Mouse (Mus musculus): ENCODE results near the gene Trappc5. TPM values are rescaled to one million over a fixed set of nuclear protein-coding genes. Genes with fewer than 3 reads are reported as not detected.

The Trappc5 gene
- polyA plus RNA-seq, 1 experiment from 2014 or later: 43.3 TPM

GRCm38 (mm10) chr8:3679656-3680055 lies 3.6 kb downstream of the Trappc5 start:
- Histone ChIP-seq H3K4me1 (peaks cover 19% of the 10 kb centered on the region), H3K36me3 (replicated peaks) (peaks cover 49% of the 10 kb centered on the region)
- 96% methylated on average over 5 of the region's 5 CpGs for WGBS

GRCm38 (mm10) chr8:3682435-3682834 lies 6.3 kb downstream of the Trappc5 start:
- no peaks in the 10 kb centered on the region for H3K27me3 ChIP-seq (ENCODE audit: poor library complexity, severe bottlenecking)
- WGBS: 92% methylated on average over 5 of the region's 5 CpGs
- H3K4me1 ChIP-seq: peaks cover 9% of the 10 kb centered on the region
- peaks cover 3% of the 10 kb centered on the region; the same call in 1 of the 2 replicates for H3K9me3 ChIP-seq
- peaks cover 49% of the 10 kb centered on the region for H3K36me3 ChIP-seq (replicated peaks)
- H3K27ac ChIP-seq: no peak overlapping the region
- no peak overlapping the region for H3K4me3 ChIP-seq
- no peak for DNase-seq (ENCODE audit: extremely low spot score, low spot score)

More at GRCm38 (mm10) chr8:3679656-3680055, 3.6 kb downstream of the Trappc5 start:
- DNase-seq (ENCODE audit: extremely low spot score, low spot score): no peak
- H3K27me3 ChIP-seq (ENCODE audit: poor library complexity, severe bottlenecking): no peaks in the 10 kb centered on the region
- no peak overlapping the region for H3K4me3 ChIP-seq
- no peak overlapping the region for H3K27ac ChIP-seq
- peaks cover 3% of the 10 kb centered on the region; the same call in 1 of the 2 replicates for H3K9me3 ChIP-seq

- H3K4me1 ChIP-seq: no peaks in the 10 kb centered on the region
- no peak overlapping the region for H3K4me3 ChIP-seq
- H3K27me3 ChIP-seq (ENCODE audit: poor library complexity, severe bottlenecking): no peaks in the 10 kb centered on the region
- WGBS: 77% methylated on average over 6 of the region's 6 CpGs
- H3K9me3 ChIP-seq: peaks cover 3% of the 10 kb centered on the region; the same call in 1 of the 2 replicates
- H3K36me3 ChIP-seq (replicated peaks): peaks cover 46% of the 10 kb centered on the region
- DNase-seq (ENCODE audit: extremely low spot score, low spot score): no peak
- H3K27ac ChIP-seq: no peak overlapping the region
Observed at GRCm38 (mm10) chr8:3683408-3684176, 7.5 kb downstream of the Trappc5 start.

GRCm38 (mm10) chr8:3684530-3684929 lies 8.4 kb downstream of the Trappc5 start:
- peaks cover 36% of the 10 kb centered on the region for H3K36me3 ChIP-seq (replicated peaks)
- no peak overlapping the region for H3K4me3 ChIP-seq
- no peaks in the 10 kb centered on the region for H3K9me3 ChIP-seq
- H3K27ac ChIP-seq: no peak overlapping the region
- H3K4me1 ChIP-seq: no peaks in the 10 kb centered on the region
- H3K27me3 ChIP-seq (ENCODE audit: poor library complexity, severe bottlenecking): no peaks in the 10 kb centered on the region
- DNase-seq (ENCODE audit: extremely low spot score, low spot score): no peak

- no peak for DNase-seq (ENCODE audit: extremely low spot score, low spot score)
Observed at GRCm38 (mm10) chr8:3685422-3685821, 9.3 kb downstream of the Trappc5 start.

GRCm38 (mm10) chr8:3687537-3687936 lies 11.4 kb downstream of the Trappc5 start:
- no peak overlapping the region for H3K4me3 ChIP-seq

More at GRCm38 (mm10) chr8:3685422-3685821, 9.3 kb downstream of the Trappc5 start:
- Histone ChIP-seq H3K4me1 (no peaks in the 10 kb centered on the region), H3K27ac (no peak overlapping the region), H3K36me3 (replicated peaks) (peaks cover 27% of the 10 kb centered on the region), H3K4me3 (no peak overlapping the region), H3K27me3 (ENCODE audit: poor library complexity, severe bottlenecking) (no peaks in the 10 kb centered on the region), H3K9me3 (no peaks in the 10 kb centered on the region)
- 78% methylated on average over 5 of the region's 5 CpGs for WGBS

GRCm38 (mm10) chr8:3690774-3691173 lies 14.7 kb downstream of the Trappc5 start:
- Histone ChIP-seq H3K4me3 (no peak overlapping the region), H3K9me3 (peaks cover 3% of the 10 kb centered on the region; the same call in 1 of the 2 replicates), H3K27me3 (ENCODE audit: poor library complexity, severe bottlenecking) (no peaks in the 10 kb centered on the region), H3K4me1 (no peaks in the 10 kb centered on the region), H3K36me3 (replicated peaks) (no peaks in the 10 kb centered on the region), H3K27ac (no peak overlapping the region)
- WGBS: 80% methylated on average over 3 of the region's 3 CpGs
- no peak for DNase-seq (ENCODE audit: extremely low spot score, low spot score)

More at GRCm38 (mm10) chr8:3687537-3687936, 11.4 kb downstream of the Trappc5 start:
- peaks cover 6% of the 10 kb centered on the region for H3K36me3 ChIP-seq (replicated peaks)
- H3K4me1 ChIP-seq: no peaks in the 10 kb centered on the region
- 79% methylated on average over 6 of the region's 6 CpGs for WGBS
- DNase-seq (ENCODE audit: extremely low spot score, low spot score): no peak
- 0 out of 2 replicates have a peak, but pooled peaks cover 3% of the 10 kb centered on the region for H3K9me3 ChIP-seq
- H3K27me3 ChIP-seq (ENCODE audit: poor library complexity, severe bottlenecking): no peaks in the 10 kb centered on the region
- H3K27ac ChIP-seq: no peak overlapping the region

- Histone ChIP-seq H3K36me3 (replicated peaks) (no peaks in the 10 kb centered on the region), H3K9me3 (peaks cover 3% of the 10 kb centered on the region), H3K27me3 (ENCODE audit: poor library complexity, severe bottlenecking) (no peaks in the 10 kb centered on the region), H3K4me1 (no peaks in the 10 kb centered on the region), H3K27ac (no peak within 1 kb of the TSS), H3K4me3 (no peak within 1 kb of the TSS)
- 87% methylated on average over 3 of the region's 3 CpGs for WGBS
- no peak for DNase-seq (ENCODE audit: extremely low spot score, low spot score)
Observed at GRCm38 (mm10) chr8:3694121-3694520, 18.0 kb downstream of the Trappc5 start, which contains the start of gene Fcer2a. TSS of gene Fcer2a (minus strand) at chr8:3694175.

GRCm38 (mm10) chr8:3701491-3701890 lies 25.4 kb downstream of the Trappc5 start:
- H3K36me3 ChIP-seq (replicated peaks): no peaks in the 10 kb centered on the region
- no peaks in the 10 kb centered on the region for H3K27me3 ChIP-seq (ENCODE audit: poor library complexity, severe bottlenecking)
- H3K9me3 ChIP-seq: no peaks in the 10 kb centered on the region; the same call in 1 of the 2 replicates
- DNase-seq (ENCODE audit: extremely low spot score, low spot score): no peak
- WGBS: 90% methylated on average over 1 of the region's 1 CpGs
- no peak overlapping the region for H3K27ac ChIP-seq
- H3K4me1 ChIP-seq: no peaks in the 10 kb centered on the region
- H3K4me3 ChIP-seq: no peak overlapping the region

- DNase-seq (ENCODE audit: extremely low spot score, low spot score): no peak
- Histone ChIP-seq H3K27me3 (ENCODE audit: poor library complexity, severe bottlenecking) (no peaks in the 10 kb centered on the region), H3K4me3 (no peak overlapping the region), H3K4me1 (no peaks in the 10 kb centered on the region), H3K9me3 (0 out of 2 replicates have a peak, but pooled peaks cover 5% of the 10 kb centered on the region), H3K36me3 (replicated peaks) (no peaks in the 10 kb centered on the region), H3K27ac (no peak overlapping the region)
- WGBS: 59% methylated on average over 4 of the region's 4 CpGs
Observed at GRCm38 (mm10) chr8:3705711-3706110, 29.6 kb downstream of the Trappc5 start.

GRCm38 (mm10) chr8:3707611-3708010 lies 31.5 kb downstream of the Trappc5 start:
- H3K27ac ChIP-seq: no peak overlapping the region
- H3K4me1 ChIP-seq: no peaks in the 10 kb centered on the region
- H3K27me3 ChIP-seq (ENCODE audit: poor library complexity, severe bottlenecking): no peaks in the 10 kb centered on the region
- no peaks in the 10 kb centered on the region for H3K36me3 ChIP-seq (replicated peaks)
- no peak for DNase-seq (ENCODE audit: extremely low spot score, low spot score)
- 81% methylated on average over 7 of the region's 7 CpGs for WGBS
- H3K9me3 ChIP-seq: 0 out of 2 replicates have a peak, but pooled peaks cover 5% of the 10 kb centered on the region
- no peak overlapping the region for H3K4me3 ChIP-seq

GRCm38 (mm10) chr8:3710312-3710711 lies 34.2 kb downstream of the Trappc5 start:
- Histone ChIP-seq H3K4me1 (no peaks in the 10 kb centered on the region), H3K4me3 (no peak overlapping the region), H3K27ac (no peak overlapping the region), H3K36me3 (replicated peaks) (no peaks in the 10 kb centered on the region), H3K9me3 (0 out of 2 replicates have a peak, but pooled peaks cover 5% of the 10 kb centered on the region), H3K27me3 (ENCODE audit: poor library complexity, severe bottlenecking) (no peaks in the 10 kb centered on the region)
- DNase-seq (ENCODE audit: extremely low spot score, low spot score): no peak
- WGBS: 87% methylated on average over 3 of the region's 3 CpGs

GRCm38 (mm10) chr8:3711646-3712045 lies 35.5 kb downstream of the Trappc5 start:
- no peak overlapping the region for H3K4me3 ChIP-seq
- no peak overlapping the region for H3K27ac ChIP-seq
- H3K4me1 ChIP-seq: no peaks in the 10 kb centered on the region
- 0 out of 2 replicates have a peak, but pooled peaks cover 5% of the 10 kb centered on the region for H3K9me3 ChIP-seq
- WGBS: 67% methylated on average over 2 of the region's 2 CpGs
- H3K36me3 ChIP-seq (replicated peaks): no peaks in the 10 kb centered on the region
- H3K27me3 ChIP-seq (ENCODE audit: poor library complexity, severe bottlenecking): no peaks in the 10 kb centered on the region
- no peak for DNase-seq (ENCODE audit: extremely low spot score, low spot score)
